ENCODE assay signal across 11 mouse cellular contexts in genomic region chr10:20006333-20007093, GRCm38 (mm10).
DNase-seq lines count a peak whose midpoint lies in the region; ATAC-seq lines count a peak whose summit lies in the region.
"Had no signal": no experiment of that assay in that cellular context is flagged by ENCODE, and none has a peak within 500 bp of the region (broad histone marks: within the 10 kb centered on the region; RNA-seq: fewer than 3 reads in every experiment).

No protein-coding gene starts in this region.

- no peaks in the 10 kb centered on the region for H3K9me3 ChIP-seq in forebrain, embryonic 15.5 days
- H3K9me3 ChIP-seq in forebrain, embryonic 13.5 days (replicated peaks): no peaks in the 10 kb centered on the region

- no peaks in the 10 kb centered on the region for H3K27me3 ChIP-seq in forebrain, embryonic 15.5 days
- no peaks in the 10 kb centered on the region for H3K27me3 ChIP-seq in forebrain, embryonic 13.5 days

- H3K36me3 ChIP-seq in forebrain, embryonic 15.5 days: no peaks in the 10 kb centered on the region
- no peaks in the 10 kb centered on the region for H3K36me3 ChIP-seq in forebrain, embryonic 13.5 days (ENCODE audit: poor library complexity, severe bottlenecking)

- no peak overlapping the region for H3K4me2 ChIP-seq in forebrain, embryonic 15.5 days (replicated peaks)
- no peak overlapping the region for H3K4me2 ChIP-seq in forebrain, embryonic 13.5 days

- WGBS in forebrain, embryonic 15.5 days: 42% methylated on average over 17 of the region's 17 CpGs
- WGBS in forebrain, embryonic 13.5 days: 39% methylated on average over 17 of the region's 17 CpGs

- no peak overlapping the region for H3K27ac ChIP-seq in forebrain, embryonic 15.5 days (replicated peaks)
- no peak overlapping the region for H3K27ac ChIP-seq in forebrain, embryonic 13.5 days

- peak; percentile 32; the same call in 1 of the 2 replicates for ATAC-seq in forebrain, embryonic 15.5 days (replicated peaks)
- no peak for ATAC-seq in forebrain, embryonic 13.5 days

- DNase-seq in layer of hippocampus, adult 18-20 months (ENCODE audit: low spot score in 2 of 2): peak; percentile 41 to 64
- no peak for DNase-seq in layer of hippocampus, postnatal 25 days (ENCODE audit: extremely low spot score in 1 of 2, low spot score in 1 of 2)
- peak; percentile 52 for DNase-seq in induced T-regulatory cell, adult 2 months (ENCODE audit: low read depth)
- DNase-seq in retina, embryonic 14.5 days (ENCODE audit: low spot score): peak; percentile 39
- DNase-seq in kidney, postnatal 4 days: no peak
- DNase-seq in yolk sac, embryonic 10.5 days (ENCODE audit: low spot score): no peak
- DNase-seq: kidney, postnatal 36 days; lung, adult 18-20 months had no signal

- H3K4me3 ChIP-seq in forebrain, embryonic 15.5 days: no peak overlapping the region
- H3K4me3 ChIP-seq in forebrain, embryonic 13.5 days: no peak overlapping the region
- H3K4me3 ChIP-seq: myocyte had no signal

- no peak overlapping the region for H3K9ac ChIP-seq in forebrain, embryonic 15.5 days (replicated peaks)
- H3K9ac ChIP-seq in forebrain, embryonic 13.5 days: no peak overlapping the region

- H3K4me1 ChIP-seq in forebrain, embryonic 15.5 days: no peaks in the 10 kb centered on the region
- 0 out of 2 replicates have a peak, but pooled peaks cover 5% of the 10 kb centered on the region for H3K4me1 ChIP-seq in forebrain, embryonic 13.5 days

Comparison
In these comparisons a context has a peak if more than half of its experiments do, and no peak if none do; other contexts are left out.
1. DNase-seq: peak in layer of hippocampus, adult 18-20 months (2 of 2), induced T-regulatory cell, adult 2 months (single experiment) and retina, embryonic 14.5 days (single experiment); none in layer of hippocampus, postnatal 25 days (0 of 2), kidney, postnatal 4 days (0 of 2) and yolk sac, embryonic 10.5 days (single experiment).